Mouse (Mus musculus): ENCODE data around the gene Lin7c. TPM values are rescaled to one million over a fixed set of nuclear protein-coding genes. Genes with fewer than 3 reads are reported as not detected.
"Not testable (repeated sequence)": the region's sequence is repeated elsewhere in the genome, so short reads cannot be mapped to it uniquely, and the experiment has no call there.

Gene Lin7c
- 9.1 and 10.0 TPM in 2 replicates for polyA plus RNA-seq (2012; rRNA removed)

DNA sequence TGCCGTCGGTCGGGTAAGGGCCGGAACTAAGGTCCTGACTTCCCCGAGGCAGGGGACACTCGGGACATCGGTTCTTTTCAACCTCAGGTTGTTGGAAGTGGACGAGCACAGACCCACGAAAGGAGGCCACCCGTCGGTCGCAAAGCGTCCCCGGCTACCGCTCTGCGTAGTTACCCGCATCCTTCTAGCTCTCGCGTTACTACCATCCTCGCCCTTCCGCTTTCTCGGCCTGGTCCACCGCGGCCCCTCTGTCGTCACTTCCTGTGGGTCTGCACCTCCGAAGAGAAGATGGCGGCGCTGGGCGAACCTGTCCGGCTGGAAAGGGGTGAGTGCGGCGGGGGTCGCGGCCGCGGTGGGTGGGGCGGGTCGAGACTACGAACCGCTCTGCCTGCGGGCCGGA is at the start of gene Lin7c:
Lin7c (plus strand) TSS at position 257 of the 400 bp plus-strand sequence.
- H3K27me3 ChIP-seq (ENCODE audit: control insufficient read depth, insufficient read depth, low read length) = no peaks in the 10 kb centered on the region
- no peak within 1 kb of the TSS for H3K27ac ChIP-seq (ENCODE audit: control insufficient read depth, insufficient read depth, low read length)
- no peak for TF ChIP-seq CTCF (IDR thresholded peaks at IDR 0.05; ENCODE audit: borderline replicate concordance, control insufficient read depth, extremely low read depth, insufficient read depth, low read length, poor library complexity)
- TF ChIP-seq POLR2A (IDR thresholded peaks at IDR 0.05; ENCODE audit: control insufficient read depth, extremely low read depth, insufficient read depth, low read length, poor library complexity) = peak; percentile 68
- WGBS = under 1% methylated on average over 42 of the region's 42 CpGs
- H3K4me3 ChIP-seq (ENCODE audit: control insufficient read depth, insufficient read depth, low read length) = peak within 1 kb of the TSS; percentile 86
- peak; percentile 87 for DNase-seq
- H3K4me1 ChIP-seq (replicated peaks; ENCODE audit: control insufficient read depth, insufficient read depth, low read length) = no peaks in the 10 kb centered on the region
- H3K36me3 ChIP-seq (ENCODE audit: control insufficient read depth, insufficient read depth, low read length) = peaks cover 13% of the 10 kb centered on the region

DNA sequence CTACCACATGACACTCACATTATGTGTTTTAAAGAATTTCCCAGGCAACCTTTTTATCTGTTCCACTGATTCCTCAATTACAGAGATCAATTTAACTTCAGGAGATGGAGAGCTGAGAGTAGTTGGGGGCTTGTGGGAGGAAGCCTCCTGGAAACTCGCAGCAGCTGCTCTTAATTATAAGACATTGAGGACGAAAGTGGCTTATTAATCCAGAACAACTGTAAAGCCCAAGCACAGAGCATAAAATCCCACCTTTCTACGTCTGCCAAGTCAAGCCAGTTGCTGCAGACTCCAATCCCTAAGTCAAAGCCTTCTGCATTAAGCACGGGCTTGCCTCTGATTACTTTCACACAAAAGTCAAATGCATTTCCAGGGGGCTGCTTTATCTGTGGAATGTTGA is 44.3 kb upstream of the Lin7c start:
- no peak for TF ChIP-seq CTCF (IDR thresholded peaks at IDR 0.05; ENCODE audit: borderline replicate concordance, control insufficient read depth, extremely low read depth, insufficient read depth, low read length, poor library complexity)
- no peak for TF ChIP-seq POLR2A (IDR thresholded peaks at IDR 0.05; ENCODE audit: control insufficient read depth, extremely low read depth, insufficient read depth, low read length, poor library complexity)
- Histone ChIP-seq H3K27me3 (ENCODE audit: control insufficient read depth, insufficient read depth, low read length) (no peaks in the 10 kb centered on the region), H3K27ac (ENCODE audit: control insufficient read depth, insufficient read depth, low read length) (no peak overlapping the region), H3K36me3 (ENCODE audit: control insufficient read depth, insufficient read depth, low read length) (no peaks in the 10 kb centered on the region), H3K4me3 (ENCODE audit: control insufficient read depth, insufficient read depth, low read length) (no peak overlapping the region), H3K4me1 (replicated peaks; ENCODE audit: control insufficient read depth, insufficient read depth, low read length) (no peaks in the 10 kb centered on the region)
- no peak for DNase-seq
- 80% methylated on average over 4 of the region's 4 CpGs for WGBS

- Histone ChIP-seq H3K27ac (ENCODE audit: control insufficient read depth, insufficient read depth, low read length) (no peak overlapping the region), H3K36me3 (ENCODE audit: control insufficient read depth, insufficient read depth, low read length) (no peaks in the 10 kb centered on the region), H3K27me3 (ENCODE audit: control insufficient read depth, insufficient read depth, low read length) (no peaks in the 10 kb centered on the region), H3K4me1 (replicated peaks; ENCODE audit: control insufficient read depth, insufficient read depth, low read length) (no peaks in the 10 kb centered on the region), H3K4me3 (ENCODE audit: control insufficient read depth, insufficient read depth, low read length) (no peak overlapping the region)
- WGBS = 77% methylated on average over 4 of the region's 4 CpGs
- DNase-seq = no peak
- no peak for TF ChIP-seq POLR2A (IDR thresholded peaks at IDR 0.05; ENCODE audit: control insufficient read depth, extremely low read depth, insufficient read depth, low read length, poor library complexity)
- no peak for TF ChIP-seq CTCF (IDR thresholded peaks at IDR 0.05; ENCODE audit: borderline replicate concordance, control insufficient read depth, extremely low read depth, insufficient read depth, low read length, poor library complexity)
Measured at GRCm38 (mm10) chr2:109848305-109848704, 42.3 kb upstream of the Lin7c start.

DNA sequence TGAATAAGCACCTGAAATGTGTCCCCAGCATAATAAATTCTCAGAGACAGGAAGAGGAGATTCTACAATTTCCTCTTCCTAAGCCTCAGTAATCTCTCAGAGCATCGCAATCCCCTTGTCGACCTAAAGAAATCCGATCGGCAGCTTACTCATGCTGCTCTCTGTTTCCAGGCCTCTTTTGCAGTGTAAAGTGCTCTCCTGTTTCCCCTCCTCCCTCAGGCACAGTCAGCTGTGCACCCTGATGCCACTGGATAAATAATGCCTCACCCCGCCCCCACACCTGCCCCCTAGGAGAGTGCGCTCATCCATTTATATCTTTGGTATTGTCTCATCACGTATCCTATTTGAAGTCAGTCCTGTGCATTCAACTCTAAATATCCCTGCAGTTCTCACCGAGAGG is 41.9 kb upstream of the Lin7c start:
- Histone ChIP-seq H3K4me3 (ENCODE audit: control insufficient read depth, insufficient read depth, low read length) (no peak overlapping the region), H3K4me1 (replicated peaks; ENCODE audit: control insufficient read depth, insufficient read depth, low read length) (no peaks in the 10 kb centered on the region), H3K27me3 (ENCODE audit: control insufficient read depth, insufficient read depth, low read length) (no peaks in the 10 kb centered on the region), H3K36me3 (ENCODE audit: control insufficient read depth, insufficient read depth, low read length) (no peaks in the 10 kb centered on the region), H3K27ac (ENCODE audit: control insufficient read depth, insufficient read depth, low read length) (no peak overlapping the region)
- DNase-seq = no peak
- 72% methylated on average over 8 of the region's 8 CpGs for WGBS
- no peak for TF ChIP-seq POLR2A (IDR thresholded peaks at IDR 0.05; ENCODE audit: control insufficient read depth, extremely low read depth, insufficient read depth, low read length, poor library complexity)

- no peak for DNase-seq
- WGBS = 81% methylated on average over 5 of the region's 5 CpGs
- Histone ChIP-seq H3K4me3 (ENCODE audit: control insufficient read depth, insufficient read depth, low read length) (no peak overlapping the region), H3K27me3 (ENCODE audit: control insufficient read depth, insufficient read depth, low read length) (no peaks in the 10 kb centered on the region), H3K36me3 (ENCODE audit: control insufficient read depth, insufficient read depth, low read length) (no peaks in the 10 kb centered on the region), H3K4me1 (replicated peaks; ENCODE audit: control insufficient read depth, insufficient read depth, low read length) (no peaks in the 10 kb centered on the region), H3K27ac (ENCODE audit: control insufficient read depth, insufficient read depth, low read length) (no peak overlapping the region)
- TF ChIP-seq CTCF (IDR thresholded peaks at IDR 0.05; ENCODE audit: borderline replicate concordance, control insufficient read depth, extremely low read depth, insufficient read depth, low read length, poor library complexity) = no peak
- no peak for TF ChIP-seq POLR2A (IDR thresholded peaks at IDR 0.05; ENCODE audit: control insufficient read depth, extremely low read depth, insufficient read depth, low read length, poor library complexity)
Measured at GRCm38 (mm10) chr2:109855601-109856000, 35.1 kb upstream of the Lin7c start.

DNA sequence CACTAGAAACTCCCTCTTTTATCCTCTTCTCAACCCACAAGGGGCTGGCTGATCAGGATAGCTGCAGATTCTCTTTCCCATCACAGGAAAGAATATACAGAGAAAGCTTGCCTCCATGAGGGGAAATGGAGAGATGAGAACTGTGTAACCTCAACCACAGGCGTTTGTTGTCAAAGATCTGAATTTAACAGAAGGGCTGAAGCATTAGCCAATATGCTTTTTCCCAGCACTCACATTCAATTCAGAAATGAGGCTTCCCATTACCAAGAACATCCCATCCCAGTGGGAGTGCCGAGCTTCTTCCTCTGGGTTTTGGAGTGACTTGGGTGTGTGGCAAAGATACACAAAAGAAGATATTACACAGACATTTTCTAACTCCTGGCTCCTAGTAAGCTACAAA is 31.0 kb upstream of the Lin7c start:
- WGBS = 76% methylated on average over 2 of the region's 2 CpGs
- H3K36me3 ChIP-seq (ENCODE audit: control insufficient read depth, insufficient read depth, low read length) = no peaks in the 10 kb centered on the region

GRCm38 (mm10) chr2:109860832-109861231 is 29.8 kb upstream of the Lin7c start:
- DNase-seq = no peak
- Histone ChIP-seq H3K27me3 (ENCODE audit: control insufficient read depth, insufficient read depth, low read length) (no peaks in the 10 kb centered on the region), H3K36me3 (ENCODE audit: control insufficient read depth, insufficient read depth, low read length) (no peaks in the 10 kb centered on the region), H3K27ac (ENCODE audit: control insufficient read depth, insufficient read depth, low read length) (no peak overlapping the region), H3K4me3 (ENCODE audit: control insufficient read depth, insufficient read depth, low read length) (no peak overlapping the region), H3K4me1 (replicated peaks; ENCODE audit: control insufficient read depth, insufficient read depth, low read length) (no peaks in the 10 kb centered on the region)
- TF ChIP-seq POLR2A (IDR thresholded peaks at IDR 0.05; ENCODE audit: control insufficient read depth, extremely low read depth, insufficient read depth, low read length, poor library complexity) (no peak), CTCF (IDR thresholded peaks at IDR 0.05; ENCODE audit: borderline replicate concordance, control insufficient read depth, extremely low read depth, insufficient read depth, low read length, poor library complexity) (no peak)
- WGBS = 97% methylated on average over 3 of the region's 3 CpGs

More for the DNA sequence above, 31.0 kb upstream of the Lin7c start:
- TF ChIP-seq POLR2A (IDR thresholded peaks at IDR 0.05; ENCODE audit: control insufficient read depth, extremely low read depth, insufficient read depth, low read length, poor library complexity) (no peak), CTCF (IDR thresholded peaks at IDR 0.05; ENCODE audit: borderline replicate concordance, control insufficient read depth, extremely low read depth, insufficient read depth, low read length, poor library complexity) (no peak)
- H3K4me3 ChIP-seq (ENCODE audit: control insufficient read depth, insufficient read depth, low read length) = no peak overlapping the region
- no peaks in the 10 kb centered on the region for H3K4me1 ChIP-seq (replicated peaks; ENCODE audit: control insufficient read depth, insufficient read depth, low read length)
- H3K27me3 ChIP-seq (ENCODE audit: control insufficient read depth, insufficient read depth, low read length) = no peaks in the 10 kb centered on the region
- no peak for DNase-seq
- H3K27ac ChIP-seq (ENCODE audit: control insufficient read depth, insufficient read depth, low read length) = no peak overlapping the region

DNA sequence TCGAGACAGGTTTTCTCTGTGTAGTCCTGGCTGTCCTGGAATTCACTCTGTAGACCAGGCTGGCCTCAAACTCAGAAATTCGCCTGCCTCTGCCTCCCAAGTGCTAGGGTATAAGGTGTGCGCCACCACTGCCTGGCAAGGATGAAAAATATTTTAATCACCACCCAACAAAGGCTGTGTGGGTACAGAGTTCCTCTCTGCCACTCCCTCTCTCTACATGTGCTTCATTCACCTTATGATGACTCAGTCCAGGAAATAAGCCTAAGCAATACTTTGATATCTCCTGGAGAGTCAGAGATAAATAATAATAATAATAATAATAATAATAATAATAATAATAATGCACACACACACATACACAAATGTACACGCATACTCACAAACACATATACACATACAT is 11.2 kb upstream of the Lin7c start:
- H3K27me3 ChIP-seq (ENCODE audit: control insufficient read depth, insufficient read depth, low read length); H3K27ac ChIP-seq (ENCODE audit: control insufficient read depth, insufficient read depth, low read length); DNase-seq; H3K4me1 ChIP-seq (replicated peaks; ENCODE audit: control insufficient read depth, insufficient read depth, low read length); H3K36me3 ChIP-seq (ENCODE audit: control insufficient read depth, insufficient read depth, low read length); H3K4me3 ChIP-seq (ENCODE audit: control insufficient read depth, insufficient read depth, low read length): not testable (repeated sequence)
- WGBS = 86% methylated on average over 4 of the region's 4 CpGs
